Mouse (Mus musculus): Measurements from ENCODE around the gene Nrk.

DNA sequence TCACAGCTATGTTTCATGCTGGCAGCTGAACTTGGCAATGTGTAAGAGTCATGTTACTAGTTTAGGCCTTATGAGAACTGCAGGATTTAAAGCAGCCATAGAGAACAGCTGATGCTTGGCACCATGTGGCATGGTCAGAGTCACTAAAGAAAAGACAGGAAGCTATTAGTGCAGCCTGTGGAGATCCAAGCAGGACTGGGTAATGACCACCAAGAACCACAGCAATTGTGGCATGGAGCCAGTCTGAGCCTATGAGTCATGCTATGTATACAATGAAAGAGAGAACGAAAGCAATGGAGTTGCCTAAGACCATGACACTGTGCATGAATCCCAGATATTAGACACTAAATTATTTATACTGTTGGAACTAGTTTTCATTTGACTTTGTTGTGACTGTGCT lies 137.7 kb downstream of the Nrk start:
- no peak for TF ChIP-seq GATA1 (IDR thresholded peaks at IDR 0.05; ENCODE audit: borderline replicate concordance, low read length)
- TF ChIP-seq CTCF (IDR thresholded peaks at IDR 0.05; ENCODE audit: low read depth, low read length) = no peak
- TF ChIP-seq TAL1 (conservative IDR thresholded peaks at IDR 0.05; ENCODE audit: low read depth, low read length) = no peak
- TF ChIP-seq POLR2AphosphoS5 (IDR thresholded peaks at IDR 0.05; ENCODE audit: insufficient replicate concordance, low read depth, low read length) = no peak

All from G1E (cell line).